Mouse (Mus musculus) neural tube, embryonic 12.5 days (tissue): Measurements from ENCODE around the gene Gsdme. TPM values are rescaled to one million over a fixed set of nuclear protein-coding genes. Genes with fewer than 3 reads are reported as not detected.

Source experiments
- ATAC-seq: fragments of 200-750 bp; cut with Nextera tagmentation; 2 replicates; pipeline ENCODE4 v1.8.0; 2017; ENCODE audit warnings: low read depth, mild to moderate bottlenecking, moderate TSS enrichment, moderate library complexity; ENCODE audit not compliant: low FRiP score
- H3K27ac ChIP-seq: fragments of 300-500 bp; sonication (generic); 2 replicates; pipeline ENCODE4 v1.5.1; 2016
- H3K27me3 ChIP-seq: fragments of 300-500 bp; sonication (generic); replicated peaks from 2 replicates; pipeline ENCODE4 v1.6.1; 2016; ENCODE audit warnings: mild to moderate bottlenecking
- H3K36me3 ChIP-seq: fragments of 300-500 bp; sonication (generic); 2 replicates; pipeline ENCODE4 v1.6.1; 2016; ENCODE audit warnings: mild to moderate bottlenecking
- H3K4me1 ChIP-seq: fragments of 300-500 bp; sonication (generic); 2 replicates; pipeline ENCODE4 v1.6.1; 2016
- H3K4me2 ChIP-seq: fragments of 300-500 bp; sonication (generic); replicated peaks from 2 replicates; pipeline ENCODE4 v1.6.1; 2016; ENCODE audit warnings: mild to moderate bottlenecking
- H3K4me3 ChIP-seq: fragments of 300-500 bp; sonication (generic); 2 replicates; pipeline ENCODE4 v1.5.1; 2016
- H3K9ac ChIP-seq: fragments of 300-500 bp; sonication (generic); 2 replicates; pipeline ENCODE4 v1.6.1; 2016; ENCODE audit warnings: mild to moderate bottlenecking
- H3K9me3 ChIP-seq: fragments of 300-500 bp; sonication (generic); 2 replicates; pipeline ENCODE4 v1.6.1; 2016; ENCODE audit warnings: mild to moderate bottlenecking
- WGBS: fragments of 180-500 bp; shearing (Covaris S2); methylation state at CpG from one replicate; pipeline ENCODE4 v1.1.7; 2016; 5-methylcytosine and 5-hydroxymethylcytosine counted together
- polyA plus RNA-seq: library from polyadenylated mRNA; unstranded; fragments of >200 nt; fragmentation: Nextera tagmentation; extraction: Ambion mirVana; gene quantifications from 2 replicates; pipeline ENCODE4 v1.2.1, GENCODE M21; 2016

The Gsdme gene
- polyA plus RNA-seq, 1 experiment from 2014 or later = 52.7 TPM

GRCm38 (mm10) chr6:50169771-50170170, 93.9 kb downstream of the Gsdme start:
- Histone ChIP-seq H3K9ac (no peak overlapping the region), H3K4me3 (no peak overlapping the region), H3K4me2 (no peak overlapping the region), H3K4me1 (no peaks in the 10 kb centered on the region), H3K36me3 (peaks cover 3% of the 10 kb centered on the region; the same call in 1 of the 2 replicates), H3K27me3 (no peaks in the 10 kb centered on the region), H3K9me3 (peaks cover 6% of the 10 kb centered on the region; the same call in 1 of the 2 replicates), H3K27ac (no peak overlapping the region)
- no peak for ATAC-seq

- ATAC-seq = no peak
- no peak overlapping the region for H3K27ac ChIP-seq
- H3K27me3 ChIP-seq = no peaks in the 10 kb centered on the region
- H3K36me3 ChIP-seq = peaks cover 3% of the 10 kb centered on the region; the same call in 1 of the 2 replicates
- H3K9me3 ChIP-seq = peaks cover 6% of the 10 kb centered on the region; the same call in 1 of the 2 replicates
- no peak overlapping the region for H3K9ac ChIP-seq
- no peaks in the 10 kb centered on the region for H3K4me1 ChIP-seq
- no peak overlapping the region for H3K4me3 ChIP-seq
- WGBS = 92% methylated on average over 4 of the region's 4 CpGs
- no peak overlapping the region for H3K4me2 ChIP-seq
Observed at GRCm38 (mm10) chr6:50168821-50169220, 94.8 kb downstream of the Gsdme start.

GRCm38 (mm10) chr6:50163013-50163412, 100.6 kb downstream of the Gsdme start:
- Histone ChIP-seq H3K4me1 (no peaks in the 10 kb centered on the region), H3K27ac (no peak overlapping the region), H3K4me3 (no peak overlapping the region), H3K9me3 (no peaks in the 10 kb centered on the region), H3K27me3 (no peaks in the 10 kb centered on the region), H3K4me2 (no peak overlapping the region), H3K36me3 (peaks cover 2% of the 10 kb centered on the region; the same call in 1 of the 2 replicates), H3K9ac (no peak overlapping the region)
- no peak for ATAC-seq
- WGBS = 91% methylated on average over 3 of the region's 3 CpGs

GRCm38 (mm10) chr6:50159842-50160241, 103.8 kb downstream of the Gsdme start:
- Histone ChIP-seq H3K4me1 (no peaks in the 10 kb centered on the region), H3K4me3 (no peak overlapping the region), H3K9me3 (no peaks in the 10 kb centered on the region), H3K9ac (no peak overlapping the region), H3K36me3 (peaks cover 2% of the 10 kb centered on the region; the same call in 1 of the 2 replicates), H3K27ac (no peak overlapping the region), H3K27me3 (no peaks in the 10 kb centered on the region), H3K4me2 (no peak overlapping the region)
- 83% methylated on average over 6 of the region's 6 CpGs for WGBS
- no peak for ATAC-seq

GRCm38 (mm10) chr6:50149378-50149777, 114.3 kb downstream of the Gsdme start:
- H3K4me3 ChIP-seq = no peak overlapping the region
- no peak for ATAC-seq
- no peaks in the 10 kb centered on the region; the same call in 1 of the 2 replicates for H3K36me3 ChIP-seq
- no peak overlapping the region for H3K4me2 ChIP-seq
- no peak overlapping the region for H3K27ac ChIP-seq
- no peaks in the 10 kb centered on the region for H3K4me1 ChIP-seq
- H3K9ac ChIP-seq = no peak overlapping the region
- H3K9me3 ChIP-seq = no peaks in the 10 kb centered on the region
- 87% methylated on average over 4 of the region's 4 CpGs for WGBS
- H3K27me3 ChIP-seq = no peaks in the 10 kb centered on the region

- Histone ChIP-seq H3K27me3 (no peaks in the 10 kb centered on the region), H3K9me3 (no peaks in the 10 kb centered on the region), H3K9ac (no peak overlapping the region), H3K36me3 (no peaks in the 10 kb centered on the region; the same call in 1 of the 2 replicates), H3K27ac (no peak overlapping the region), H3K4me1 (no peaks in the 10 kb centered on the region), H3K4me2 (no peak overlapping the region), H3K4me3 (no peak overlapping the region)
- ATAC-seq = no peak
Observed at GRCm38 (mm10) chr6:50146158-50146557, 117.5 kb downstream of the Gsdme start.

GRCm38 (mm10) chr6:50139526-50139925, 124.1 kb downstream of the Gsdme start:
- WGBS = 94% methylated on average over 3 of the region's 3 CpGs
- no peak overlapping the region for H3K27ac ChIP-seq
- ATAC-seq = no peak
- no peak overlapping the region for H3K4me2 ChIP-seq
- no peak overlapping the region for H3K4me3 ChIP-seq
- no peak overlapping the region for H3K9ac ChIP-seq
- H3K36me3 ChIP-seq = no peaks in the 10 kb centered on the region
- H3K27me3 ChIP-seq = no peaks in the 10 kb centered on the region
- H3K4me1 ChIP-seq = no peaks in the 10 kb centered on the region
- H3K9me3 ChIP-seq = no peaks in the 10 kb centered on the region

Other genes with a start within 250 kb of the Gsdme start
- gene Mpp6, start 153.6 kb downstream of the Gsdme start, polyA plus RNA-seq = 67.0 and 68.6 TPM in 2 replicates
- gene Osbpl3, start 192.3 kb upstream of the Gsdme start, polyA plus RNA-seq = 5.4 and 5.9 TPM in 2 replicates